Mouse (Mus musculus): ENCODE data around the gene Ttc4. TPM values are rescaled to one million over a fixed set of nuclear protein-coding genes. Genes with fewer than 3 reads are reported as not detected.

Gene Ttc4
- total RNA-seq (2021) = 10 to 100 TPM; 23.4 to 24.4 TPM
- long read RNA-seq, experiment 1, transcript Ttc4-201 (10 exons, 2,121 nt) = major isoform, 21 of 34 reads
- long read RNA-seq, experiment 1, partial matches to known transcripts = 7 of 34 reads
- long read RNA-seq, experiment 1, other reads (novel, unspliced or antisense) = 6 of 34 reads
- long read RNA-seq, experiment 2, transcript Ttc4-201 (10 exons, 2,121 nt) = major isoform, 10 of 14 reads
- long read RNA-seq, experiment 2, partial matches to known transcripts = 0 of 14 reads
- long read RNA-seq, experiment 2, other reads (novel, unspliced or antisense) = 4 of 14 reads

- DNase-seq = peak; percentile 93 to 95
These were observed at the start of gene Ttc4 for GRCm38 (mm10) chr4:106678442-106679118. Gene Ttc4 (minus strand): TSS chr4:106678944.

- no peak for DNase-seq
These were observed 41.9 kb upstream of the Ttc4 start for GRCm38 (mm10) chr4:106720631-106721030.

DNA sequence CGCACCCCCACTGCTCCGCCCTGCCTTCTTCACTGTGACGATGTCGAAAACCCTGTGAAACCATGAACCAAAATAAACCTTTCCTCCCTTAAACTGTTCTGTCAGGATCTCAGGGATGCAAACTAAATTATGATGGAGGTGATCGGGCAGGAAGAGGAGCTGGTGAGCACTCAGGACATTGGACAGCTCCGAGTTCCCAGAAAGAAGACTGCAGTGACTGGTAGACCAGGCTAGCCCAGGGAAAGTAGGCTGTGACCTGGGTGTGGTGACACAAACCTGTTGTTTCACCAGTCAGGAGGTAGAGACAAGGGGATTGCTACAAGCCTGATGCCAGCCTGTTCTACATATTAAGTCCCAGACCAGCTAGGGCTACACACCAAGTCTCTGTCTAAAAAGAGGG, 34.9 kb upstream of the Ttc4 start:
- no peak for DNase-seq

DNA sequence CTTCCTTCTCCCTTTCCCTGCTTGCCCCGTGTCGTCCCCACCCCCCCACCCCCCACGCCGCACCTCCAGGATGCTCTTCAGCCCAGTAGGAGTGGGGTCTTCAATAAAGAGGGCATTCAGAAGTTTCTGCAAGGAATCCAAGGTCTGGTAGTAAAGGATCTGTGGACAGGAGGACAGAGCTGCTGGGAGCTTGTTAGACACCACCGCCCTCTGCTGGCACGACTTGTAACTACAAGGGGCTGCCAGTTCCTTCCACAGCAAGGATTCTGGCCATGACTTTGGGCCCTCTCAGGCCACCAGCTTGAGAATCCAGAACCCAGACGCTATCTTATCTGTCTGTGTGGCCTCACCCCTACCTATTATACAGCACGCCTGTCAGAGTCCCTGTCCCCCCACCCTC, 29.7 kb upstream of the Ttc4 start:
- peak; percentile 87 to 89 for DNase-seq

DNA sequence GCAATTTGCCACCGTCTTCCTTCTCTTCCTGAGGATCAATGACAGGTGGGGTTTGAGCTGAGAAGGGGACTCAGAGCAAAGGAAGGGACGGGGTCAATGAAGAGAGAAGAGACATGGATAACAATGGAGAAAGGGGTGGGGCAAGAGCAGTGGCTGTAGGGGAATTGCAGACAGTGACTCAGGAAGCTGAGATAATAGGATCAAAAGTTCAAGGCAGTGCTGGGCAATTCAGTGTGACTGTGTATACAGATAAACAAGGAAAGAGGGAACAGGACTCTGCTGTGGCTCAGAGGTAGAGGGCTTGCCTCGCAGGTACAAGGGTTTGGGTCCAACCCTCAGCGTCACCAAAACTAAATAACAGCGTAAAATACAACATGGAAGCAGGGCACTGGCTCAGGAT, 29.2 kb upstream of the Ttc4 start:
- peak; percentile 36 to 54 for DNase-seq

- no peak for DNase-seq
These were observed 26.4 kb upstream of the Ttc4 start for GRCm38 (mm10) chr4:106705096-106705665.

DNA sequence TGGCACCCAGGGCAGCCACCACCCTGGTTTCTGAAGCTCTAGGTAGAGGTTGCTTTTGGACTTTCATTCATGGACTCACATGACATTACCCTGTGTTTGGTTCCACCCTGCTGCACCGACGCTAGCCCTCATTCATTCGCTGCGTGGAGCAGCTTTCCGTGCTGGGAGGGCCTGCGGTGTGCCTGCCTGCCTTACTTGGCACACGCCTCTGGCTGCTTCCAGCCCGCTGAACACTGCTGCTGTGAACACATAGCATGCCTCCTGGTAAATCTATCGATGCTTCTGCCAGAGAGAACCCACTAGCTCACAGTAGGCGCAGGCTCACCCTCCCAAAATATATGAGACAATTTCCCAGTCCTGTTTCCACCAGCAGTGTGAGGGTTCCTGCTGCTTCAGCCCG, 25.7 kb upstream of the Ttc4 start:
- no peak for DNase-seq

GRCm38 (mm10) chr4:106703956-106704355, 25.2 kb upstream of the Ttc4 start:
- DNase-seq = no peak

DNA sequence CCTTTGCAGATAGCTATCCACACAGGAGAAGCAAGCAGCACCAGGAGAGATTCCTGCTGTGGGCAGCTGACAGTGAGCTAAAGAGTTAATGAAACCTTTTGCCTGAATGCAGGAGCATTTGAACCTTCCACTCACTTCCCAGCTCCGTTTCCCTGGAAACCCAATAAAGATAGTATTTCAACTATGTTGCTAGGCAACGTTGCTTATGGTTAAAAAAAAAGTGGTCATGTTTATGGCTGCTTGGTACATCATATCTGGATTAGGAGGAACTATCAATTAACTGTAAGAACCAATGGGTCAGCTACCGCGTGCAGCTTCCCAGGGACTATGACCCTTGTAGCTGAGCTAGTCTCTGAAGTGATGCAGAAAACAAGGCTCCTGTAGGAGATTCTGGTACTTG, 22.1 kb upstream of the Ttc4 start:
- no peak for DNase-seq

GRCm38 (mm10) chr4:106699989-106700388, 21.2 kb upstream of the Ttc4 start:
- DNase-seq = peak in 1 of 2 experiments; percentile 23

GRCm38 (mm10) chr4:106693841-106694430, 15.2 kb upstream of the Ttc4 start:
- DNase-seq = no peak

GRCm38 (mm10) chr4:106688636-106689296, 10.0 kb upstream of the Ttc4 start:
- no peak for DNase-seq

DNA sequence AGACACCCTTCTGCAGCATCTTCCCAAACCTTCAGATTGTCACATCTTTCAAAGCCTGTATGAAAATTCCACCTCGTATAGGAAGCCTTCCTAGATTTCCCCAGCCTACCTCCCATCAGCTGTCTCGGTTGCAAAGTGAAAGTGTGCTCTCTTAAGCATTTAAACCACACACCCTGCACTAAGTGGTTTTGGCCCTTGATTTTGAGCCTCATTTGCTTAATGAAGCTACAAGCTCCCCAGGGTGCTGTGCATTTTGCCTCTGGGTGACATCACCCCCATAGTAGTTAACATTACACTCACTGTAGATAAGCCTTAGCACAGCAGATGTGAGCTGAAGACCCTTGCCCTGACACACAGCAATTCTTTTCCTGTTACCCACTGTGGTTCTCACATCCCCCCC, 2.2 kb upstream of the Ttc4 start:
- DNase-seq = no peak

DNA sequence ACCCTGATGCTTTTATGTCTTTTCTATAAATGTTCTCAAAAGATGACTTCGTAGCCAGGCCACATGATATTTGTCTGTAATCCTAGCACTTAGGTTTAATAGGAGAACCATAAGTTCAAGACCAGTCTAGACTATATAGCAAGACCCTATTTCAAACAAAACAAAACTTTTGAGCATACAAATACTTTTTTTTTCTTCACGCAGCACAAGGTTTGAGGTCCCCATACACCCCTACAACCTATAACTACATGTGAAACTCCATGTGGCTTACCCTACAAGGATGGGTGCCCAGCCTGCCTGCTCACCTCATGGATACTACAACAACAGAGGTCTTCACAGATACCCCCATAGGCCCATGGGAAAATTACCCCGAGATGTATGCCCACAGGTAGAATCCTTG, 408 bp upstream of the Ttc4 start:
- no peak for DNase-seq

DNA sequence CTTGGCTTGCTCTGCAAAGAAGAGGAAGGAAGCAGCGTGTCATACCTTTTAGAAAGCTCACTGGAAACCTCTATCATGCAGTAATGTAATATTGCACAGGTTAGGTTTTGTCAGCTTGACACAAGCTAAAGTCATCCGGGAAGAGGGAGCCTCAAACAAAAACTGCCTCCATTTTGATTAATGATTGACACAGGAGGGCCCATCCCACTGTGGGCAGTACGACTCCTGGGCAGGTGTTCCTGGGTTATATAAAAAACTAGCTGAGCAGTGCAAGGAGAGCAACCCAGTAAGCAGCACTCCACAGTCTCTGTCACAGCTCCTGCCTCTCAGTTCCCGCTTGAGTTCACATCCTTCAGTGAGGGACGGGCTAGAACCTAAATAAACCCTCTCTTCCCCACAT, 2.0 kb downstream of the Ttc4 start:
- DNase-seq = no peak

GRCm38 (mm10) chr4:106666546-106666945, 12.2 kb downstream of the Ttc4 start:
- no peak for DNase-seq

- DNase-seq = no peak
These were observed 13.1 kb downstream of the Ttc4 start for GRCm38 (mm10) chr4:106665673-106666072.

DNA sequence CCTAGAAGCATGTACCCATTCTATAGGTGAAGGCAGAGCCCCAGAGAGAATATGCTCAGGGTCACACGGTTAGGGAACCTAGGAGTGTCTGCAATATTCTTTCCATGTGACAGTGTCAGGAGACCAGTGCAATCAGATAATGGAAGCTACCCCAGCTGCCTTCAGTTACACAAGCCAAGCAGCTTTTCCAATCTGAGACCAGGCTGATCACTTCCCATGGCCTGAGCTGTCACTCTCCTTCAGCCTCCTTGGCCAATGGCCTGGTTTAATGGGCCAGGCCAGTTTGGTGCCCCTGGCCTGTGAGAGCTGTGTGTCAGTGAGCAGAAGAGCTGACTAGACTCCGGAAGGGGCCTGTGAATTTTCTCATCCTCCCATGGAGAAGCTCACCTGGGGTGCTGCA, 13.5 kb downstream of the Ttc4 start:
- no peak for DNase-seq

DNA sequence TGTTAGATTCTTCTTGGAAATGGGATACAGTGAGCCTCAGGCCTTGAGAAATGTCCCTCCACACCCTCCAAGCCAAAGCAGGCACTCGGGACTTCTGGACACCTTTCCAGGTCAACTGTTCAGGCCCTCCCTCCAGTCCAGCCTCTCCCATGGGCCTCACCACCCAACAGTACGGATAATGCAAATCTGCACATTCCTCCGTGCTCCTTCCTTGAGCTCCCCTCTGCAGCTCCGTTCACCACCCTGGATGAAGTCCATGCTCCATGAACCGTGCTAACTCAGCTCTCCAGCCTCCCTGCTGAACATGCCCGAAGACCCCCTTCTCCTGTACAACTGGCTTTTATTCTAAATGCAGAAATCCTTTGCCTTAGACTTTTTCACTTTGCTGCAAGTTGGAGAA, 14.0 kb downstream of the Ttc4 start:
- no peak for DNase-seq

GRCm38 (mm10) chr4:106663956-106664470, 14.7 kb downstream of the Ttc4 start:
- DNase-seq = no peak

GRCm38 (mm10) chr4:106655681-106656080, 23.1 kb downstream of the Ttc4 start:
- DNase-seq = no peak

DNA sequence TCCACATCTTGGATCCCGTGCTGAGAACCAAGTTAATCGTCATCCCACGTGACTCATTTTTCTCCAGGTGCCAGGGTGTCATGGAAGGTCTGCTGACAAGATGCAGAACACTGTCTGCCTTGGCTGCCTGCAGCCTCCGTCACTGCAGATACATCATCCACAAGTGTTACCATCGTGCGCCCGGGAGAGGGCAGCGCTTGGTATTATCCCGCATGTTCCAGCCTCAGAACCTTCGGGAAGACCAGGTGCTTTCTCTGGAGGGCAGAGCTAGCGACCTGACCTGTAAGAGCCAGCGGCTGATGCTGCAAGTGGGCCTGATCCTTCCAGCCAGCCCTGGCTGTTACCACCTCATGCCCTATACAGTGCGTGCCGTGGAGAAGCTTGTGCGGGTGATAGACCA, 25.7 kb downstream of the Ttc4 start:
- no peak for DNase-seq

All from adrenal gland, postnatal 36 days (tissue).